Mouse (Mus musculus) neural tube, embryonic 14.5 days (tissue): Measurements from ENCODE around the gene Clec3a. TPM values are rescaled to one million over a fixed set of nuclear protein-coding genes. Genes with fewer than 3 reads are reported as not detected.

ENCODE experiments used
- ATAC-seq: fragments of 200-750 bp; cut with Nextera tagmentation; 2 replicates; pipeline ENCODE4 v1.8.0; 2017; ENCODE audit warnings: low read depth, mild to moderate bottlenecking, moderate TSS enrichment, moderate library complexity
- H3K27ac ChIP-seq: fragments of 300-500 bp; sonication (generic); 2 replicates; pipeline ENCODE4 v1.5.1; 2014; ENCODE audit warnings: low read depth, mild to moderate bottlenecking, control low read depth, low read length, moderate library complexity, mixed read lengths
- H3K27me3 ChIP-seq: fragments of 300-500 bp; sonication (generic); 2 replicates; pipeline ENCODE4 v1.6.1; 2014; ENCODE audit warnings: low read length; ENCODE audit not compliant: control insufficient read depth, insufficient read depth
- H3K36me3 ChIP-seq: fragments of 300-500 bp; sonication (generic); 2 replicates; pipeline ENCODE4 v1.6.1; 2014; ENCODE audit warnings: low read length, mixed read lengths; ENCODE audit not compliant: control insufficient read depth, insufficient read depth
- H3K4me1 ChIP-seq: fragments of 300-500 bp; sonication (generic); 2 replicates; pipeline ENCODE4 v1.6.1; 2014; ENCODE audit warnings: low read length; ENCODE audit not compliant: control insufficient read depth, insufficient read depth
- H3K4me2 ChIP-seq: fragments of 300-500 bp; sonication (generic); 2 replicates; pipeline ENCODE4 v1.6.1; 2014; ENCODE audit warnings: mild to moderate bottlenecking, low read depth, low read length, control low read depth
- H3K4me3 ChIP-seq: fragments of 300-500 bp; sonication (generic); 2 replicates; pipeline ENCODE4 v1.5.1; 2014; ENCODE audit warnings: low read depth, low read length, control low read depth, mixed read lengths
- H3K9ac ChIP-seq: fragments of 300-500 bp; sonication (generic); replicated peaks from 2 replicates; pipeline ENCODE4 v1.6.1; 2014; ENCODE audit warnings: low read depth, mild to moderate bottlenecking, control low read depth, low read length, mixed read lengths
- H3K9me3 ChIP-seq: fragments of 300-500 bp; sonication (generic); 2 replicates; pipeline ENCODE4 v1.6.1; 2016; ENCODE audit warnings: low read length; ENCODE audit not compliant: control insufficient read depth
- WGBS: fragments of 180-500 bp; shearing (Covaris S2); extraction: QIAGEN DNeasy Blood & Tissue Kit; methylation state at CpG from one replicate; pipeline ENCODE4 v1.1.7; 2014; 5-methylcytosine and 5-hydroxymethylcytosine counted together
- polyA plus RNA-seq: library from polyadenylated mRNA; unstranded; fragments of >200 nt; fragmentation: Nextera tagmentation; extraction: Ambion mirVana; gene quantifications from 2 replicates; pipeline ENCODE4 v1.2.1, GENCODE M21; 2014

Clec3a gene
- polyA plus RNA-seq, 1 experiment from 2014 or later, result not detected

GRCm38 (mm10) chr8:114469208-114469590, 51.3 kb downstream of the Clec3a start:
- Histone ChIP-seq H3K4me1 (no peaks in the 10 kb centered on the region), H3K9ac (no peak overlapping the region), H3K4me3 (no peak overlapping the region), H3K4me2 (no peak overlapping the region), H3K27me3 (no peaks in the 10 kb centered on the region), H3K27ac (no peak overlapping the region; the same call in 1 of the 2 replicates), H3K9me3 (no peaks in the 10 kb centered on the region), H3K36me3 (no peaks in the 10 kb centered on the region)
- ATAC-seq, result no peak
- WGBS, result 91% methylated on average over 10 of the region's 10 CpGs

GRCm38 (mm10) chr8:114473546-114473945, 55.7 kb downstream of the Clec3a start:
- Histone ChIP-seq H3K27ac (no peak overlapping the region), H3K9ac (no peak overlapping the region), H3K4me2 (no peak overlapping the region), H3K36me3 (no peaks in the 10 kb centered on the region), H3K4me1 (no peaks in the 10 kb centered on the region), H3K4me3 (no peak overlapping the region), H3K9me3 (no peaks in the 10 kb centered on the region), H3K27me3 (no peaks in the 10 kb centered on the region)
- no peak for ATAC-seq
- WGBS, result 84% methylated on average over 11 of the region's 11 CpGs

Other genes starting within 250 kb of the Clec3a start
- 38.9 and 42.1 TPM in 2 replicates for gene Vat1l, start 212.5 kb upstream of the Clec3a start, polyA plus RNA-seq
- gene Wwox, start 21.6 kb downstream of the Clec3a start, polyA plus RNA-seq, result 13.3 and 13.8 TPM in 2 replicates